Mouse (Mus musculus): ENCODE measurements around the gene Ostf1. TPM values are rescaled to one million over a fixed set of nuclear protein-coding genes. Genes with fewer than 3 reads are reported as not detected.
A peak's percentile ranks its signal among the peaks of the same experiment; 100 is the strongest.

The Ostf1 gene
- total and polyA plus RNA-seq, 3 experiments, result 110 to 175 (median 131) TPM

GRCm38 (mm10) chr19:18600611-18601010 is 31.0 kb downstream of the Ostf1 start:
- no peak overlapping the region for H3K9ac ChIP-seq (ENCODE audit: insufficient read depth, low read depth)
- H3K4me1 ChIP-seq (ENCODE audit: control insufficient read depth in 1 of 2, insufficient read depth in 2 of 2), result peaks cover 20 to 63% of the 10 kb centered on the region in 2 experiments
- dilution Hi-C loops (cut with MboI; ENCODE audit: extremely low pct_ligation_motif_present, extremely low pct_unique_long_range_greater_than_20kb, low sequenced_read_pairs) (no loop called here), in situ Hi-C loops (cut with MboI; ENCODE audit: low pct_ligation_motif_present, low pct_unique_long_range_greater_than_20kb, low sequenced_read_pairs) (no loop called here)
- peaks cover 2% of the 10 kb centered on the region; the same call in 1 of the 2 replicates for H3K79me2 ChIP-seq (replicated peaks; ENCODE audit: control insufficient read depth, extremely low read depth, insufficient read depth, poor library complexity, severe bottlenecking)
- H3K36me3 ChIP-seq (replicated peaks in 1 of 2; ENCODE audit: control insufficient read depth in 1 of 2, insufficient read depth in 1 of 2, low read length in 1 of 2), result peaks cover 25 to 39% of the 10 kb centered on the region in 2 experiments
- DNase-seq (ENCODE audit: extremely low read depth), result no peak
- H3K27ac ChIP-seq (ENCODE audit: insufficient read depth, low read depth), result peak overlapping the region; percentile 40; the same call in 1 of the 2 replicates
- peak overlapping the region in 1 of 3 experiments; percentile 28 for H3K4me3 ChIP-seq (replicated peaks in 1 of 3; ENCODE audit: low read depth in 2 of 3, low read length in 2 of 3, poor library complexity in 1 of 3)
- no peaks in the 10 kb centered on the region for H3K9me3 ChIP-seq (replicated peaks; ENCODE audit: low read length)
- TF ChIP-seq BHLHE40 (IDR thresholded peaks at IDR 0.05; ENCODE audit: low read depth, low read length) (no peak), IRF4 (IDR thresholded peaks at IDR 0.05; ENCODE audit: low read depth, low read length) (no peak)
- no peaks in the 10 kb centered on the region for H3K27me3 ChIP-seq (replicated peaks)
- no peak overlapping the region for H3K4me2 ChIP-seq (ENCODE audit: insufficient read depth, low read depth, poor library complexity, severe bottlenecking)

GRCm38 (mm10) chr19:18599650-18600049 is 32.0 kb downstream of the Ostf1 start:
- dilution Hi-C loops (cut with MboI; ENCODE audit: extremely low pct_ligation_motif_present, extremely low pct_unique_long_range_greater_than_20kb, low sequenced_read_pairs), result no loop called here

More at GRCm38 (mm10) chr19:18599650-18600049, 32.0 kb downstream of the Ostf1 start:
- Histone ChIP-seq H3K27ac (ENCODE audit: insufficient read depth, low read depth) (peak overlapping the region; percentile 36; the same call in 1 of the 2 replicates), H3K4me3 (replicated peaks in 1 of 3; ENCODE audit: low read depth in 2 of 3, low read length in 2 of 3, poor library complexity in 1 of 3) (no peak overlapping the region), H3K9ac (ENCODE audit: insufficient read depth, low read depth) (no peak overlapping the region), H3K4me2 (ENCODE audit: insufficient read depth, low read depth, poor library complexity, severe bottlenecking) (peak overlapping the region; percentile 13; the same call in 1 of the 2 replicates), H3K9me3 (replicated peaks; ENCODE audit: low read length) (no peaks in the 10 kb centered on the region), H3K4me1 (ENCODE audit: control insufficient read depth in 1 of 2, insufficient read depth in 2 of 2) (peaks cover 20 to 69% of the 10 kb centered on the region in 2 experiments), H3K36me3 (replicated peaks in 1 of 2; ENCODE audit: control insufficient read depth in 1 of 2, insufficient read depth in 1 of 2, low read length in 1 of 2) (peaks cover 25 to 46% of the 10 kb centered on the region in 2 experiments), H3K27me3 (replicated peaks) (no peaks in the 10 kb centered on the region), H3K79me2 (replicated peaks; ENCODE audit: control insufficient read depth, extremely low read depth, insufficient read depth, poor library complexity, severe bottlenecking) (peaks cover 2% of the 10 kb centered on the region; the same call in 1 of the 2 replicates)
- no peak for DNase-seq (ENCODE audit: extremely low read depth)
- in situ Hi-C loops (cut with MboI; ENCODE audit: low pct_ligation_motif_present, low pct_unique_long_range_greater_than_20kb, low sequenced_read_pairs), result loop anchor here (25.0 kb wide), 1 partner anchor 238 kb away; no protein-coding TSS in a partner anchor
- TF ChIP-seq NRF1 (IDR thresholded peaks at IDR 0.05; ENCODE audit: low read depth, low read length), result no peak
- TF ChIP-seq MAZ (IDR thresholded peaks at IDR 0.05; ENCODE audit: low read depth, low read length), result no peak
- no peak for TF ChIP-seq ZC3H11A (IDR thresholded peaks at IDR 0.05; ENCODE audit: low read depth, low read length)
- TF ChIP-seq E2F4 (IDR thresholded peaks at IDR 0.05; ENCODE audit: insufficient replicate concordance, low read depth, low read length), result no peak
- no peak for TF ChIP-seq IRF4 (IDR thresholded peaks at IDR 0.05; ENCODE audit: low read depth, low read length)
- TF ChIP-seq USF1 (IDR thresholded peaks at IDR 0.05; ENCODE audit: low read depth, low read length), result no peak
- no peak for TF ChIP-seq USF2 (conservative IDR thresholded peaks at IDR 0.05; ENCODE audit: low read depth, low read length)
- TF ChIP-seq SIN3A (IDR thresholded peaks at IDR 0.05; ENCODE audit: low read length), result no peak
- 0 out of 2 replicates have a peak, but pooled peaks have one; percentile 1 for TF ChIP-seq CHD2 (IDR thresholded peaks at IDR 0.05; ENCODE audit: low read length)
- TF ChIP-seq BHLHE40 (IDR thresholded peaks at IDR 0.05; ENCODE audit: low read depth, low read length), result no peak
- TF ChIP-seq CTCF (conservative IDR thresholded peaks at IDR 0.05 in 1 of 2, IDR thresholded peaks at IDR 0.05 in 1 of 2; ENCODE audit: low read depth in 2 of 2, low read length in 2 of 2), result no peak
- TF ChIP-seq HCFC1 (IDR thresholded peaks at IDR 0.05; ENCODE audit: low read depth, low read length), result no peak
- peak; percentile 53; the same call in 1 of the 2 replicates for TF ChIP-seq JUN (IDR thresholded peaks at IDR 0.05; ENCODE audit: insufficient read depth, low read depth, low read length)
- TF ChIP-seq SMC3 (IDR thresholded peaks at IDR 0.05; ENCODE audit: low read depth, low read length), result no peak
- TF ChIP-seq POLR2AphosphoS2 (IDR thresholded peaks at IDR 0.05; ENCODE audit: low read depth, low read length), result no peak
- TF ChIP-seq ZNF384 (IDR thresholded peaks at IDR 0.05; ENCODE audit: low read depth, low read length), result no peak
- no peak for TF ChIP-seq RCOR1 (conservative IDR thresholded peaks at IDR 0.05; ENCODE audit: low read depth, low read length)
- no peak for TF ChIP-seq UBTF (IDR thresholded peaks at IDR 0.05; ENCODE audit: low read depth, low read length)
- no peak for TF ChIP-seq MAFK (IDR thresholded peaks at IDR 0.05; ENCODE audit: insufficient replicate concordance, low read length)
- no peak for TF ChIP-seq MXI1 (IDR thresholded peaks at IDR 0.05; ENCODE audit: low read depth, low read length)
- no peak for TF ChIP-seq PAX5 (IDR thresholded peaks at IDR 0.05; ENCODE audit: low read length)
- no peak for TF ChIP-seq POLR2A (IDR thresholded peaks at IDR 0.05; ENCODE audit: low read depth, low read length)
- peak; percentile 41 for TF ChIP-seq EP300 (IDR thresholded peaks at IDR 0.05; ENCODE audit: low read length)
- no peak for TF ChIP-seq KAT2A (IDR thresholded peaks at IDR 0.05; ENCODE audit: insufficient replicate concordance, low read length)
- 0 out of 2 replicates have a peak, but pooled peaks have one; percentile 1 for TF ChIP-seq MAX (IDR thresholded peaks at IDR 0.05; ENCODE audit: low read length)
- no peak for TF ChIP-seq TCF12 (IDR thresholded peaks at IDR 0.05; ENCODE audit: low read depth, low read length)
- no peak for TF ChIP-seq ZKSCAN1 (IDR thresholded peaks at IDR 0.05; ENCODE audit: borderline replicate concordance, low read depth, low read length)
- TF ChIP-seq RAD21 (IDR thresholded peaks at IDR 0.05; ENCODE audit: low read depth, low read length), result no peak
- TF ChIP-seq JUND (conservative IDR thresholded peaks at IDR 0.05; ENCODE audit: low read depth, low read length), result peak; percentile 73; the same call in 1 of the 2 replicates
- no peak for TF ChIP-seq NELFE (IDR thresholded peaks at IDR 0.05; ENCODE audit: low read depth, low read length)
- TF ChIP-seq ELF1 (IDR thresholded peaks at IDR 0.05; ENCODE audit: low read depth, low read length), result no peak
- TF ChIP-seq MEF2A (IDR thresholded peaks at IDR 0.05; ENCODE audit: borderline replicate concordance, low read depth, low read length), result no peak
- peak; percentile 55; the same call in 1 of the 2 replicates for TF ChIP-seq ETS1 (conservative IDR thresholded peaks at IDR 0.05; ENCODE audit: low read depth, low read length)

Measured in CH12.LX (cell line).